Mouse (Mus musculus): ENCODE data around the gene Ndufb7. TPM values are rescaled to one million over a fixed set of nuclear protein-coding genes. Genes with fewer than 3 reads are reported as not detected.

Ndufb7 gene
- total RNA-seq (2023): 71.7 to 80.9 TPM (median 76.8 TPM) in 4 replicates

DNA sequence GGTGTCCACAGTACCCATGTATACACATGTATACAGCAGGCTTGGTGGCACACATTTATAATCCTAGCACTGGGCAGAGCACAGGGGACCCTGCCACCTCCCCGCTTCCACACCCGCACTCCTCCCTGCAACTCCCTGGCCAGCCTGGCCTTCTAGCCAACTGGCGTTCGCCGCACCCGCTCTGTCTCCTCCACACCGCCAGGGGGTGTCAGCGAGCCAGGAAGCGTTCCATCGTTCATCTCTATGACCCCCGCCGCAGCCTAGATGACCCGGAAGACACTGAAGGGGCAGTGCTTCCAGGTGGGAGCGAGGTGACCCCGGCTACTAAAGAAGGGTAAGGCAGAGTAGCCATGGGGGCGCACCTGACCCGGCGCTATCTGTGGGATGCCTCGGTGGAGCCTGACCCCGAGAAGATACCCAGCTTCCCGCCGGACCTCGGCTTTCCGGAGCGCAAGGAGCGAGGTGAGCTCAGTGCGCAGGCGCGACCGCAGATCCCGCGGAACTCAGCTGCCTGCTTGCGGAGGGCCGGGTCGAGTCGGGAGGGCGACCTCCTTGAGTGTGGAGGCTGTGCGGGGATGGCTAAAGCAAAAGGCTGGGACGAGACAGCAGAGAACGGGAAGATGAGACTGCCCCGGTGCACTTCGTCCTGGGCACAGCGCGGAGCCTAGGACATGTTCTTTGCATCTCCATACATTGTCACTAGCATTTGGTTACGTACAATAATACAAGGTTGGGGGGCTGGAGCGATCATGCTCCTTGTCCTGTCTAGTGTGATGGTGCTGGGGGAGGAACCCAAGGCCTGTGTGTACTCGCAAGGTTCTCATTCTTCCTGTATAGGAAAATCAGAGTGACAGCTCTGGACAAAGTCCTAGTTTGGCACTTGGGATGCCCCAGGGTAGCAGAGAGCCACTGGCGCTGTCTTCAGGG is at the start of gene Ndufb7:
Gene Ndufb7 (plus strand): TSS at position 203 of the 927 bp plus-strand sequence.

DNA sequence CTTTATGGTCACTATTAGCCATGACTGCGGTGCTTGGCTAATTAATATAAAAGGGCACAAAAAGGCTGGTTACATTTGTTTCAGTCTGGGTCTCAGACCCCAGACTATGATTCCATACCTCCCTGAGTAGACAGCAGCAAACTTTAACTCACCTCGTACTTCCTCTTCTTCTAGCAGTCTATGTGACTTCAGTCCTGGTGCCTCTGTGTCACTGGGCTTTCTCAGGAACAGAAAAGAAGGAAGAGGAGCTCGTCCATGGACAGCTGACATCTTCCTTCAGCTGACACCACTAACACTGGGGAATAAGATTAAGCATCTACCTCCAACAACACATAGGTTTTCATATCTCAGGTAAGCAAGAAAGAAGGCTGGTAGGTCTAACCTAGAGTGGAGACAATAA is 30.7 kb upstream of the Ndufb7 start, which contains the start of gene Olfr370:
Gene Olfr370 (plus strand): TSS at position 45 of the 400 bp plus-strand sequence.

DNA sequence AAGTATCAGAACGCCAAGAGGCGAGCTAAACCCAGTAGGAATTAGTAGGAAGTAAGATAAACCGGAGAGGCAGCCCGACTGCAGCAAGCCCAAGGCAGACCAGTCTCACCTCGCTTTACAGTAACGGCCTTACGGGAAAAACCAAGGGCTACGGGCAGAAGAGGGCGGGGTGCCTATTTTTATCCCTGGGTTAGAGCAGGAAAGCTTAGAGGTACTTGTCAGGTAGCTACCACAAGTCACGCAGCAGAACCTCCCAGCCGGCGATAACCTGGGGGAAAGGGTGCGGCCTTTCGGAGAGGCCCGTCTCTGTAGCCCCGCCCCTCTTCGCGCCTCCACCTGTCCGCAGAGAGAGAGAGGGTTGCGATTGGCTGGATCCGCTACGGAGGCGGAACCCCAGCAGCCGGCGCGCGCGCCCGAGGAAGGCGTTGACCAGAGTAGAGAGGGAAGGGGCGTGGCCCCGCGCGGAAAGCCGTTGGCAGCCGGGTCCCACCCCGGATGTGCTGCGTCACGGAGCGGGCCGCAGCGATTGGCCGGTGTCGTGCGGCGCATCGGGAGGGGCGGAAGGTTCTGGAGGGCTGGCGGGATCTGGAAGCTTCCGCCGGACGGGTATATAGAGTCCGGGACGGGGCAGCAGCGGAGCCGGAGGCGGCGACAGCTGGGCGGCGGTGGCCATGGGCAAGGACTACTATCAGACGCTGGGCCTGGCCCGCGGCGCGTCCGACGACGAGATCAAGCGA is 41.4 kb downstream of the Ndufb7 start, which contains the start of the genes Tecr and Dnajb1:
Gene Tecr (minus strand): TSS at position 311 of the 737 bp plus-strand sequence.
Gene Dnajb1 (plus strand): TSS at position 533 of the 737 bp plus-strand sequence.

Other genes with a start within 250 kb of the Ndufb7 start
- gene Elmod2, start 234.2 kb upstream of the Ndufb7 start, total RNA-seq (2023): 9.9 to 14.7 TPM (median 12.7 TPM) in 4 replicates
- gene Mgat4d, start 218.2 kb upstream of the Ndufb7 start, total RNA-seq (2023): not detected in 4 replicates
- gene Clgn, start 176.8 kb upstream of the Ndufb7 start, total RNA-seq (2023): not detected in 4 replicates
- gene Scoc, start 108.3 kb upstream of the Ndufb7 start, total RNA-seq (2023): 17.1 to 25.0 TPM (median 19.4 TPM) in 4 replicates
- gene Olfr370, start 30.9 kb upstream of the Ndufb7 start, total RNA-seq (2023): not detected in 4 replicates
- gene Tecr, start 41.3 kb downstream of the Ndufb7 start, total RNA-seq (2023): 203 to 240 TPM (median 215 TPM) in 4 replicates
- 123 to 207 TPM (median 147 TPM) in 4 replicates for gene Dnajb1, start 41.5 kb downstream of the Ndufb7 start, total RNA-seq (2023)
- gene Gipc1, start 86.0 kb downstream of the Ndufb7 start, total RNA-seq (2023): 23.5 to 28.6 TPM (median 24.3 TPM) in 4 replicates
- gene Ptger1, start 100.0 kb downstream of the Ndufb7 start, total RNA-seq (2023): 0.48 to 1.6 TPM (median 1.0 TPM) in 4 replicates
- gene Pkn1, start 132.5 kb downstream of the Ndufb7 start, total RNA-seq (2023): 329 to 366 TPM (median 340 TPM) in 4 replicates
- 94.8 to 105 TPM (median 99.6 TPM) in 4 replicates for gene Ddx39, start 148.5 kb downstream of the Ndufb7 start, total RNA-seq (2023)
- 1,082 to 1,170 TPM (median 1,147 TPM) in 4 replicates for gene Adgre5, start 174.7 kb downstream of the Ndufb7 start, total RNA-seq (2023)

All from B cell, adult 62 days (primary cell).